Mouse (Mus musculus): ENCODE results near the gene Cklf.
"Not testable (repeated sequence)": the region's sequence is repeated elsewhere in the genome, so short reads cannot be mapped to it uniquely, and the experiment has no call there.

Gene Cklf

DNA sequence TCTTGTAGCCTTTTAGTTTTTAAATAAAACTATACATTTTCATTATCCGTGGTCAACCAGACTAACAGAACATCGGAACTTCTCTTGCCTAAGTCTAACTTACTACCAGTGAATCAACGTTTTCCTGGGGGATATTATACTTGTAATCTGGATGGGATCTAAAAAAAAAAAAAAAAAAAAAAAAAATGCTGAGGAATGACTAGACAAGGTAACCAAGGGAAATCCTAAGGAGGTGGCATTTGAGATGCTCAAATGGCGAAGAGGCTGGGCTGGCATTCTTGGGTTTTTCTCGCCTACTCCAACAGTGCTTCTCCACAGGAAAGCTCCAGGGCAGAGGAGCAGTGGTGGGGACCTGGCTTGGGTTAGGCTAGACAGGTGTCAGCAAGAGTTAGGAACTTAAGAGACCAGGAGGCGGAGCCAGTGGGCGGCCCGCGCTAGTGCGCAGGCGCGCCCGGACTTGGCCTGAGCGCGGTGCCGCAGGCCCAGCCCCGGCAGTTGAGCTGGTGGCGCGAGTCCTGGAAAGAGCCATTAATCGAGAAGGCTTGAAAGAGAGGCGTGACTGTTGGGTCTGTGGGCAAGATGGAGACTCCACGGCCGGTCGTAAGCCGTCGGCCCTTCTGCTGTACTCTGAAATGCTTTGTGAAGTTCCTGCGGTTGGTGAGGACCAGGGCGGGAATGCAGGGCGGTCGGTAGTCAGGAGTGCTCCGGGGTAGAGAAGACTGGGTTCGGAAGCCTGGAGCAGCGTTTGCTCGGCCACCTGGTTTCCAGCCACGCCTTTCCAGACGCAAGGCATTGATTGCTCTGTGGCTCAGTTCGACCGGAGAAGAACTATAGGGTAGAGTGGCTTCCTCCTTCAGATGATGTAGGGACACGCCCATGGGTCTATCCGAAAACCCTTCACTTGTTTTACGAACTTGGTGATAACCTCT lies at the start of gene Cklf:
Gene Cklf (plus strand): TSS at position 423 of the 929 bp plus-strand sequence.
- DNase-seq (ENCODE audit: low read depth, low spot score): peak; percentile 79

DNA sequence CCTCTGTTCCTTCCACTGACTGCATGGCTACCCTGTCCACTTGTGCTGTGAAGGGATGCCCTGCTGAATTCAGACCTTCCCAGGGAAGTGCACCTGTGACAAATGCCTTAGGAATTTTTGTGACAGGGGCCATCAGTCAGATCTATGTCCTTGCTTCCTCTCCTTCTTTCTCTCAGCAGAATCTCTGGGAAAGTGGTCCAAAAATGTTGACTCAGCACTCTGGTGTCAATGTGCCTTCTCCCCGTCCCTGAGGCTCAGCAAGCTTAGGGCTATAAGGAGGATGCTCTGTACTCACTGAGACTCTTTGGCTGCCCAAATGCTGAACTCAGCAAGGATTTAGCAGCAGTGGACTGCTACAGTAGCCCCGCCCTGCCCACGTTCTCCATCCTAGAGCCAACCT lies 49.0 kb upstream of the Cklf start:
- DNase-seq (ENCODE audit: low read depth, low spot score): no peak

DNA sequence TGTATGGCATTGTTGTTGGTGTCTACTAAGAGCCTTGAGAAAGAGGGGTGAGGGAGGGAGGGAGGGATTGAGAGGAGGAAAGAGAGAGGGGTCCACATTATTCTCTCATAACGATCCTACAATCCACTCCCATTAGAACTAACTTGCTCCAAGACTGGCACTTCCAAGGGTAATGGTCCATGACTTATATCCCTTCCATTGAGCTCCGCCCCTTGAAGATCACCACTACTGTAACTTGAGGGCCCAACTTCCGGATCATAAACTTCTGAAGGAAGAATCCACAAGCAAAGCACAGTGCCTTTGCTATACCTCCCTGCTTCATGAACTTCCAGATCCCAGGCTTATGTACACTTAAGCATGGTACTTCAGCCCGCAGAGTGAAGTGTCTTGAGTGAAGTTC lies 48.3 kb upstream of the Cklf start:
- no peak for DNase-seq (ENCODE audit: low read depth, low spot score)

DNA sequence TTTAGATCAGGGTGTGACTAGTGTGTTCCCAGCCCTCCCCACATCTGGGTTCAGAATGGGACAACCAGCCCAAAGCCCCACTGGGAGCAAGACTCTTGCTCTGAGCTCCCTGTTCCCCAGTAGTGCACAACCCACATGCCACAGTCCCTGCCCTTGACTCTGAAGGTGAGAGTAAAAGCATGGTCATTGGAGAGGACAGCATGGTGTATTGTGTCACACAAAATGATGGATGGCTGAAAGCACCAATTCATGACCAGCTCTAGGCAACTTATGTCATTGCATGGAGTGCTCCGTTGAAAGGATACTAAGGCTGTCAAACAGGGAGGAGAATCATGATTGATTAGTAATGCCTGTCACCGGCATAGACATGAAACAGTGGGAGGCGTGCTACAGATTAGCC lies 45.4 kb upstream of the Cklf start:
- no peak for DNase-seq (ENCODE audit: low read depth, low spot score)

DNA sequence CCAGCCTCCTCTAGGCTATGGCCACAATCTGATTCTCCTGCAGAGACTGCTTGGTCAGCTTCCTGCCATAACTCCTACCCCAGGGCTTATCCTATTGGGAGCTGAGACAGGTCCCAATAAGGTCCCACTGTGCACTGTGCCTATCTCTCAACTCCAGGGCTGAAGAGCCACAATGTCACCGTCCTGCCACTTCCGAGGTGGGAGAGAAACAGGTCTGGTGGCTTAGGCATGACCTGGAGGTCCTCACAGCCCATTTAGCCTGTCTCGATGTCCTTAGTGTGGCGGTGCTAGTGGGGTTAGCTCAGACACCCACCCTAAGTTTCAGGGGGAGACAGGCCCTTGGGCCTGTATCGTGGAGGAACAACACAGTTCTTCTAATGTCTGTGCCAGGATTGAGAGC lies 33.1 kb upstream of the Cklf start:
- no peak for DNase-seq (ENCODE audit: low read depth, low spot score)

DNA sequence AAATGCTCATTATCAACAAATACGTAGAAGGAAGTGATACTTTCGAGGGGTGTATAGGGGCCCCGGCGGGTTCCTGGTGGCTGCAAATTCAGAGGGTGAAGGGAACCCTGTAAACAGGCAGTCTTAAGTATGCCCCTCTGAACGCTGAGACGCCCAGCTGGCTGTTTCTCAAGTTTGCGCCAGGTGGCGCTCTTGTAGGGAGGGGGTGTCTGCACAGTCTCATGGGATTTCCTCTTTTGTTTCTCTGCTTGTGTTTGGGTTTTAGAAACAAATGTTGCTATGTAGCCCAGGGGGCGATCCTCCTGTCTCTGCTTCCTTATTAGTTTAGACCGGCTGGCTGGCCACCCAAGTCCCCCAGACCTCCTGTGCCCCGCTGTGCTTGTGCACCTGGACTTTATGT lies 31.6 kb upstream of the Cklf start:
- DNase-seq (ENCODE audit: low read depth, low spot score): peak; percentile 3

DNA sequence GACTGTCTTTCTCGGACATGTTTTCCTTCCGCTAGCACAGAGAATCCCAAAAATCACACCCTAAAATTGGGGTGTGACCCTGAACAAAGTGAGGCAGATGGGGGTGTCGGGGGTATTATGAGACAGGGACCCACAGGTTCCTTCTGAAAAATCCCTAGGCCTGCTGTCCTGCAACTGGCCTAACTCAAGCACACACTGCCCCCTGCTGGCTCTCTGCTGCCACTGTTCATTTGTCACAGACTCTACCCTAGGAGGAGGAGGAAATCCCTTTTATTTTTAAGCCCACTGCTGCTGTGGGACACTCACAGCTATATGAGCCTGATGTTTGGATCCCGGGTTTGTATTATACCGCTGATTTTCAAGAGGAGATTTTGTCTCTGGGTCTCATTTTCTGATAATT lies 30.9 kb upstream of the Cklf start:
- DNase-seq (ENCODE audit: low read depth, low spot score): peak; percentile 38

DNA sequence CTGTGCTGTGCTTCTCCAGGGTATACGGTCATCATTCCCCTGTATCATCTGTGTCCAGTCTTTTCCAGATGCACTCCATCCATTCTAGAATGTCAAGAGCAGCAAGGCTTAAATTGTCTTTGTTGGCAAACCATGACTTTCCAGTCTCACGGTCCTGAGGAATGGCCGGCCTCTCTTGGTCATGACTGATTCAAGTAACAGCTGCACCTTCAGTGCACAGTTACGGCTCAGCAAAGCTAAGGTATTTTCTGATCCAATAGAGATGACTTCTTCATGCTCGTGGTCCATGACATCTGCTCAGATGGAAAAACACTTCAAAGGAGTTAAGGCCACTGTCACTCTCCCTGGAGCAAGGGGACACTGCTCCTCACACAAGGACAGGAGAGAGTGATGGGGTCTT lies 23.6 kb upstream of the Cklf start:
- DNase-seq (ENCODE audit: low read depth, low spot score): no peak

DNA sequence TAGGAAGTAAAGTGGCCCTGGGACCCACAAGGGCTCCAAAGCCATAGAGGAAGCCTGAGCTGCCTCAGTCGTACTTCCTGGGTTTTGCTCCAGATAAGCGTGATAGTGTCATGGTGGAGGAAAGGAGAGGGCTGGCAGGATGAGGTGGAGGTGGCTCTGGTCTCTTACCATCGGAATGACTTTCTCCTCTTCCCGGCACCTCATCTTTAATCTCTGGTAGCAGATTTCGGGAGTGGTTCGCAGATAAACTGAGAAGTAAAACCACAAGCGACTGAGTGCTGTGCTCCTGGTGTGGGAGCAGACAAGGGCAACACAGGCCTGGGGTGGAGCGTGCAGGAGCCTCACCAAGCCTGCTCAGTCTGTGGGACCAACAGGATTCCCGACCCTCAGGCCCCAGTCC lies 20.3 kb upstream of the Cklf start:
- DNase-seq (ENCODE audit: low read depth, low spot score): no peak

DNA sequence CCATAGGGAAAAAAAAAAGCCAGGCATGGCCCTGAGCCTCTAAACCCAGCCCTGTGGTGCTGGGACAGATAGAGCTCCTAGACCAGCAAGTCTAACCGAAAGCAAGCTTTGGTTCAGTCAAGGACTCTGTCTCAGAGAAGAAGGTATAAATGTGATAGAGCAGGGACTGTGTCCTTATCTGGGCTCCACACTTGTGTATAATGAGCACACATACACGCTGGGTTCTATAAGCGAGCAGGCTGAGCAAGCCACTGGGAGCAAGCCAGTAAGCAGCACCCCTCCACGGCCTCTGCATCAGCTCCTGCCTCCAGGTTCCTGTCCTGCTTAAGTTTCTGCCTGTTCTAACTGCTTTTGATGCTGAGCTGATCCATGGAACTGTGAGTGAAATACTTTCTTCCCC lies 18.6 kb upstream of the Cklf start:
- DNase-seq (ENCODE audit: low read depth, low spot score): no peak

DNA sequence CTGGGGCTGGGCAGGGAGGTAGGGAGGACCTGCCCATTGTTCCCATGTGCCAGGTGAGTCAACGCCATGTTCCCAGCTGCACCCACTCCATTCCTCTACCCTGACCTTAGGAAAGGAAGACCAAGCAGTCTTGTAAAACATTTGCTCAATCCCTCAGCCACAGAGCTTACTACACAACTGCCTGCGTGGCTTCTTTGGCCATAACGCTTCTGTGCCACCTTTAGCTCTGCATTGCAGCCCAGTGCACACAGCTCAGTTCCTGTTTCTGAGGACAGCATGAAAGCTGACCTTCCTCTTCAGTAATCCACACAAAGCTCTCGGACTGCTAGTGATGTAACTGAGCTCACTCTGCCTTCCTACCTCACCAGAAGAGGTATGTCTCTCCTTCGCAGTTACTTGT lies 17.7 kb upstream of the Cklf start:
- DNase-seq (ENCODE audit: low read depth, low spot score): no peak

DNA sequence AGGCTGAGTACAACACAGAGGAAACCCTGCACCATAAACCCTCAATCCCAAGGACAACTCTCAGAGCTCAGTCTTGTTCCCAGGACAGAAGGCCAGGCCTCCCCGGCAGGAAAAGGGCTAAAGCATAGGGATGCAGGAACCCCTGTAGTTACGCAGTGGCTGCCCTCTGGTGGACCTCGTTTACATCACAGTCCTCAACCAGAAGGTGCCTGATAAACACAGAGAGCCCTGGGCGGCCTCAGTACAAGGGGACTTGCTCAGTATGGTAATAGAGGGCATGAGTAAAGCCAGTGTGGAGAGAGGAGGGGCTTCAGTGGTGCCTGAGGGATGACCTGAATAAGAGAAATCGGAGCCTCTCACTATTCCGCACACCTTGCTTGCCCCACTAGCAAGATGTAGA lies 16.1 kb upstream of the Cklf start:
- no peak for DNase-seq (ENCODE audit: low read depth, low spot score)

DNA sequence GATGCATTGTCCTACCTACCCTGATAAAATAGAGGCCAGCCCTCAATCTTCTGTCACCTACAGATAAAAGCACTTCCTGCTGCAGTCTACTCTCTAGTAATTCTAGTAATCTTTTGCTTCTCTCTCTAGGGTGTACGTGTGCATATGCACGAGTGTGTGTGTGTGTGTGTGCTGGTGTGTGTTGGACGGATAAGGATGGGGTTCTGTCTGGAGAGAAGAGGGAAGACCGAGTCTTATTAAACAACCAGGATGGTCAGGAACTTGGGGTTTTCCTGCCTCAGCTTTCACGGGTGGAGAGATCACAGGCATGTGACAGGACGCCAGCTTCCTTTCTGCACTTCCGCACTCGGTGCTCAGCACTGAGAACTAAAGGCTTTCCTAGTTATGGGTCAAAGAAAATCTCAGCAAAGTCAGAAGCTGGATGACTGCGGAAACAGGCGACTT lies 11.2 kb upstream of the Cklf start:
- DNase-seq (ENCODE audit: low read depth, low spot score): no peak

DNA sequence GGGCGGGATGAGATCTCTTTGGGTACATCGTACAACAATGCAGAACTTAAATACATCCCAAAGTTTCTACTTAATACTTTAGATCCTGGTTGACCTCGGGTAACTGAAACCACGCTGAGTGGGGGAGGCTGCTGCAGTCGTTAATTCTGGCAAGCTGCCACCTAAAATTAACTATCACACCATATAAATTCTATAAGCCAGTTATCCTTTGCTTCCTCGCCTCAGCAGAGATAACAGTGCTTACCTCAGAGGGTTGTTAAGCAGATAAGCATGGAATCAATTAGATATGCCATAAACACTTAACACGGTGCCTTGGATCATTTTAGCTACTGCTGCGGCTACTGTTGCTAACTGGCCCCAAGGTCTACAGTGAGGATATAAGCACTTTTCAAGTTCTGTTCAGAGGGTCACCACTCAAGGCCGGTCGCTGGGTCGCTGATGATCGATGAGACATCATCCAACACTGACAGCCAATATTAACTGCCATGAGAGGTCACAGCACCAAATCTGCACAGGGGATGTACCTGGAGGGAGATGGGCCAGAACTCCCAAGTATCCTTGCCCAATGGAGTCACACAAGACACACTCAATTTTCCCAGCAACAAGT lies 8.5 kb upstream of the Cklf start:
- no peak for DNase-seq (ENCODE audit: low read depth, low spot score)

DNA sequence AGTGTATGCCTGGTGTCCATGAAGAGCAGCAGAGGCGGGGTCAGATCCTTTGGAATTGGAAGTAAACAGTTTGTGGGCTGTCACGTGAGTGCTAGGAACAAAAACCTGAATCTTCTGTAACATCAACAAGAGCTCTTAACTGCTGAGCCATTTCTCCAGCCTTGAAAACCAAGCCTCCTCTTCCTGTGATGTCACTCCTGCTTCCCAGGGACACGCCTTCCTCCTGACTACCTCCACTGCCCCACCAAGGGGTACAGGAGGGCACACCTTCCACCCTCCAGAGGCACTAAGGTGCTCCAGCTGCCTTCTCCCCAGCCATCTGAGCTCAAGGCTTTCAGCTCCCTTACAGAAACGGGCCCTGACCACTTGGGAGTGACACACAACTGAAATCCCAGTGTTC lies 4.0 kb upstream of the Cklf start:
- DNase-seq (ENCODE audit: low read depth, low spot score): no peak

DNA sequence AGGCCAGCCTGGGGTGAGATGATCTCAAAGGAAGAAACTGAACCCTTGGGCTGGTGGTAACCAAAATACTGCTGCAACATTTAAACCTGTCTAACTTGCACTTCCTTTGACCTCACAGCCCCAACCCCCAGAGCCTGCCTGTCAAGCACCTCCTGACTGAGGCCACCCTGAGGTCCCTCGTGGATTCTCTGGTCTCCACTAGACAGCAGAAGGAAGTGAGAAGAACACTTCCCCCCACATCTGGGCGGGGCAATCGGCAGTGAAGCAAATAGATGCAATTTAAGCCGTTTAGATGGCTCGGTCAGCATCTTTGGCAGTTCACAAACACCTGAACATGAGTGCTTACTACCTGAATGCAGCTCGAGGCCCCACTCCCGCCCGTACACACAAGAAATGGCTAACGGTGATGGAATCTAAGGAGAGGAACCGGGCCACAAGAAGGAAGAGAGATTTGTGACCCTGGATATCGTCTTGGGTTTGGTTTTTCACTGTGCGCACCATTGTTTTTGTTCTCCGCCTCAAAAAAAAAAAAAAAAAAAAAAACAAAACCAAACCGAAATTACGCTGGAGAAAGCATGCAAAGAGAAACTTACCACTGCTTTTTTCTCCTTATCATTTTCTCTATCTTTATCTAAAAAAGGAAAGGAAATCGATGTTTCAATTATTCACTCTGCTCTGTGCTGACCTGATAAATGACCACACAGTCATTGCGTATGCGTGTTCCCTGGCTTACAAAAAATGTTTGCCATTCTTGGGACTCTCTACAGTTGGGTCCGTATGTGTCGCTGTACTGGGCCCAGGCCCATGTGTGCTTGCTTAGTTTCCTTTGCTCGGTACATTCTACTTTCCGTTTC lies 3.4 kb upstream of the Cklf start:
- DNase-seq (ENCODE audit: low read depth, low spot score): no peak

DNA sequence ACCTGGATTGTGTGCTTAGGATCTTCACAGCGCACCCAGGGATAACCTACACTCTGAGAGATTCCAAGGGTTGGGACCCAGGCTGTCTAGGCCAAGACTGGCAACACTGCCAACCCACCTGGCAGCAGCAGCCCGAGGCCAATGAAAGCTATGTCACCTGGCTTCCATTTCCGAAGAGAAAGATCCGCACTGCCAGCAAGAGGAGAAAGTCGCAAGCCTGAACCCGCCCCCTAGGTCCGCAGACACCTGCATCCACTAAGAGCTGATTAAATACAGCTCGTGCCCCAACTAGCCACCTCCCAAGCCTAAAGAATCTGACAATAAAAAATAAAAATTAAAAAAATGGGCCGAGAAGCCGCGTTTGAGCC lies 2.8 kb upstream of the Cklf start:
- no peak for DNase-seq (ENCODE audit: low read depth, low spot score)

DNA sequence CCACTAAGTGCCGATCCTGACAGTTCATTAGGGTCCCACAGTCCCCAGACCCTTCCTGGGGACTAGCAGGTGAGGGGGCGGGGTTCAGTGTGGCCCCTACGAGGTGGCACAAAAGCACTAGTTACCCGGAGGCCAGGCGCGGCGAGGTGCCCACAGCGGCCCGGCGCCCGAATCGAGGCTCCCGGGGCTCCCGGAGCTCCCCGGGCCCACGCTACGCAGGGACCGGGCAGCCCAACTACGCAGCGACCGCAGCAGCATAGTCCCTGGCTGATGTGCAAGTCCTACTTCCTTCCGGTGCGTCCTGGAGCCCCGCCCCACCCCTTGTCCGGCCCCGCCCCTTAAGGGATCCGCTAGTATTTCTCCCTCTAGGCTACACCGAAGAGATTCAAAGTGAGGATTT lies 2.4 kb upstream of the Cklf start, which contains the start of gene Tk2:
Gene Tk2 (minus strand): TSS at position 283 of the 400 bp plus-strand sequence.
- peak; percentile 55 for DNase-seq (ENCODE audit: low read depth, low spot score)

DNA sequence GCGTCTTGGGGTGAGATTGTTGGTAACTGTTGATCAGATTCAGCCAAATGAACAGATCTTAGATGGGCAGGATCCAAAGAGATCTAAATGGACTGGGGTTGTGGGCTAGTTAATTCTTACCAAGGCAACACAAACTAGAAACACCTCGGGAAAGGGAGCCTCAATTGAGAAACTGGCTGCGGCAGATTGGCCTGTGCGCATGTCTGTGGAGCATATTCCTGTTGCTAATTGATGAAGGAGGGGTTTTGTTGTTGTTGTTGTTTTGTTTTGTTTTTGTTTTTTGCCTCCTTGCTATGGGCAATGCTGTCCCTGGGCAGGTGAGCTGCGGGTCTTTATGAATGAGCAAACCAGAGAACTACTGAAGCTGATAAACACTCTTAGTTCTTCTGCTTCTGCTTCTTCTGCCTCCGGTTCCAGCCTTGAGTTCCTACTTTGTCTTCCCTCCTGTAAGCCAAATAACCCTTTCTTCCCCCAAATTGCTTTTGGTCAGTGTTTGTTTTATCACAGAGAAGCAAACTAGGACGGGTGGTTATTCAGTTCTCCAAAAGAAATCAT lies 1.1 kb upstream of the Cklf start:
- DNase-seq (ENCODE audit: low read depth, low spot score): no peak

DNA sequence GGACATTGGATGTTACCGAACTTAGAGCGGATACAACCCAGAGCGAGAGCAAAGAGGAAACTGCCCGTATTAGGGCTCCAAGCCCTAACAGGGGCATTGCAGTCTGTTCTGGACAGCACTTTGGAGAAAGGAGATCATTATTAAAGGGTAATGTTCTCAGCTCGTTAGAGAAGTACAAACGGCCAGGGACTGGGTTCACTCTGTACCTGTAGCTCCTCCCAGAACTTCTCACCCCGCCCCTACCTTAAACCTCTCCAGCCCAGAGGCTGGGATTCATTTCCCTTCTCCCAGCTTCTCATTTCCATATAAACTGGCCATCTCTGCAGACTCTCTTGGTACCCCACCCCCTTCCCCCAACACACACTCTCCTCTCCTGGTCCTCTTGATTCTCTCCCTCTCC lies 800 bp downstream of the Cklf start:
- DNase-seq (ENCODE audit: low read depth, low spot score): no peak

DNA sequence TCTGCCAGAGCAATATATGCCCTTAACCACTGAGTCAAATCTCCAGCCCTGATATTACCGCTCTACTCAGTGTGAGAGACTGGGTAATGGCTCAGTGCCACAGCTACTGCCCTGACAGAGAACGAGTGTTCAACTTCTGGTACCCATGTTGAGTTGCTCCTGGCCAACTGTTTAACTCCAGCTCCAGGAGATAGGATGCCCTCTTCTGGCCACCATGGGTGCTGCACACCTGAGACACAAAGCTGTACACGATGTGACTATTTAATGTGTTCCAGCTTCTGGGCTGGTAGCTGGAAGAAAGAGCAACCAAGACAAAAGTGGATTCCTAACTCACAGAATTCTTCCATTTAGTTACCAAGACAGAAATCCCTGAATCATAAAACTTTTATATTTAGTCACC lies 2.4 kb downstream of the Cklf start:
- no peak for DNase-seq (ENCODE audit: low read depth, low spot score)

DNA sequence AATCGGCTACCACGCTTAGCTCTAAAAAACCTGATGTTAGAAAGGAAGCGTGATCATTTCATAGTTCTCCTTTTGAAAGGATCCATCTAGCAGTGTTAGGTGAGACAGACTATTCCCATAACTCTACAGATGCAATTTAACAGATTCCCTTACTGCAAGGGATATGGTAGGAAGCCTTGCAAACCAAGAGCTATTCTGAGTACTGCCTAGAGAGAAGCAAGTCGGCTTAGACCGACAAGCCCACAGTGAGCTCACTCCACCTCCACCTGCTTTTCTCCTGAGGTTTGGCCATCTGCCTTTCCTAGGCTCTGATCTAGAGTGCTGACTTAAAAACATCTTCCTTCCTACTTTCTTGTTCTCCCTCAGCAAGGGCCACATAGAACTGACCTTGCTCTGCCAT lies 11.1 kb downstream of the Cklf start:
- DNase-seq (ENCODE audit: low read depth, low spot score): not testable (repeated sequence)
